Mouse (Mus musculus) heart, postnatal 0 days (tissue): ENCODE data around the gene Tecpr2.

Source experiments
- CTCF ChIP-seq: IDR thresholded peaks from 2 replicates; pipeline ENCODE4 v1.5.1; 2016; ENCODE audit warnings: antibody characterized with exemption, control low read depth, low read depth
- EP300 ChIP-seq: IDR thresholded peaks from 2 replicates; pipeline ENCODE4 v1.6.1; 2016; ENCODE audit warnings: antibody characterized with exemption, low read depth

DNA sequence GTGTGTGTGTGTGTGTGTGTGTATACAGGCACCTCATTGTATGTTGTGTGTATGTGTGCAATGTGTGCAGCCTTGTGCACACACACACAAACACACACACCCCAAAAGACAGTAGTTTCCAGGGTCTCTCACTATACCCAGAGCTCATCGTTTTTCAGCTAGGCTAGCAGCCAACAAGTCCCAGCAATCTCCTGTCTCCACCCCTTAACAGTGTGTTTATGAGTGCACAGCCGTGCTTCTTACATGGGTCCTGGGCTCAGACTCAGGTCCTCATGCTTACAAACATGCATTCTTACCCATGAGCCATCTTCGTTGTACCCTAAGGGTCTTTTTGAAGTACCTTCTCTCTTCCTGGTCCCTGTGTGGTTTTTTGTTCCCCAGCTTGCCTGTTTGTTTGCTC, 76.4 kb downstream of the Tecpr2 start:
- TF ChIP-seq CTCF: no peak
- no peak for TF ChIP-seq EP300
